Mouse (Mus musculus) ES-Bruce4 (cell line): ENCODE data around the gene A3galt2. TPM values are rescaled to one million over a fixed set of nuclear protein-coding genes. Genes with fewer than 3 reads are reported as not detected.

Experiments used
- H3K27ac ChIP-seq: 2 replicates; pipeline ENCODE4 v1.5.1; 2012; ENCODE audit warnings: low read length, inconsistent platforms; ENCODE audit not compliant: insufficient read depth
- H3K27me3 ChIP-seq: 2 replicates; pipeline ENCODE4 v1.6.1; 2012; ENCODE audit warnings: mild to moderate bottlenecking, low read length, inconsistent platforms; ENCODE audit not compliant: control insufficient read depth, poor library complexity, insufficient read depth, severe bottlenecking
- H3K36me3 ChIP-seq: 2 replicates; pipeline ENCODE4 v1.6.1; 2012; ENCODE audit warnings: inconsistent platforms, mild to moderate bottlenecking, low read length, moderate library complexity; ENCODE audit not compliant: control insufficient read depth, poor library complexity, insufficient read depth, severe bottlenecking
- H3K4me1 ChIP-seq: one replicate; pipeline ENCODE4 v1.8.1; 2011; ENCODE audit warnings: low read length; ENCODE audit not compliant: control insufficient read depth, insufficient read depth
- H3K4me3 ChIP-seq: 2 replicates; pipeline ENCODE4 v1.5.1; 2011; ENCODE audit warnings: low read depth, mild to moderate bottlenecking, low read length
- H3K9ac ChIP-seq: 2 replicates; pipeline ENCODE4 v1.6.1; 2012; ENCODE audit warnings: low read depth, mild to moderate bottlenecking, inconsistent platforms; ENCODE audit not compliant: poor library complexity, severe bottlenecking
- H3K9me3 ChIP-seq: replicated peaks from 2 replicates; pipeline ENCODE4 v1.6.1; 2012; ENCODE audit warnings: mild to moderate bottlenecking, low read length, inconsistent platforms; ENCODE audit not compliant: control insufficient read depth, poor library complexity, insufficient read depth, severe bottlenecking
- CTCF ChIP-seq: IDR thresholded peaks from one replicate; pipeline ENCODE4 v1.8.1; 2011; ENCODE audit warnings: low read depth, low read length
- EP300 ChIP-seq: IDR thresholded peaks from 2 replicates; pipeline ENCODE4 v1.6.1; 2011; ENCODE audit warnings: low read depth, low read length; ENCODE audit not compliant: insufficient read depth
- POLR2A ChIP-seq: IDR thresholded peaks from one replicate; pipeline ENCODE4 v1.8.1; 2011; ENCODE audit warnings: low read length; ENCODE audit not compliant: insufficient read depth
- polyA plus RNA-seq: library from polyadenylated mRNA; stranded (reverse); fragments of >200 nt; gene quantifications from 2 replicates; pipeline ENCODE4 v1.2.4, GENCODE M21; 2011; ENCODE audit warnings: low read depth; ENCODE audit not compliant: missing spikeins, insufficient read depth, insufficient read length

A3galt2 gene
- polyA plus RNA-seq, 1 experiment = not detected

GRCm38 (mm10) chr4:128759214-128759613 is 4.0 kb downstream of the A3galt2 start:
- Histone ChIP-seq H3K9ac (no peak overlapping the region), H3K9me3 (peaks cover 3% of the 10 kb centered on the region; the same call in 1 of the 2 replicates), H3K4me1 (peaks cover 5% of the 10 kb centered on the region), H3K27me3 (no peaks in the 10 kb centered on the region), H3K36me3 (no peaks in the 10 kb centered on the region), H3K4me3 (no peak overlapping the region), H3K27ac (no peak overlapping the region)
- TF ChIP-seq POLR2A = no peak
- no peak for TF ChIP-seq EP300
- no peak for TF ChIP-seq CTCF

GRCm38 (mm10) chr4:128760029-128760428 is 4.9 kb downstream of the A3galt2 start:
- peaks cover 3% of the 10 kb centered on the region for H3K4me1 ChIP-seq
- no peak overlapping the region for H3K9ac ChIP-seq
- no peak overlapping the region for H3K4me3 ChIP-seq
- no peaks in the 10 kb centered on the region for H3K27me3 ChIP-seq
- no peak overlapping the region for H3K27ac ChIP-seq
- TF ChIP-seq POLR2A (no peak), CTCF (no peak), EP300 (no peak)
- H3K9me3 ChIP-seq = peaks cover 3% of the 10 kb centered on the region; the same call in 1 of the 2 replicates
- H3K36me3 ChIP-seq = no peaks in the 10 kb centered on the region

- TF ChIP-seq EP300 = no peak
- TF ChIP-seq CTCF = no peak
- no peak for TF ChIP-seq POLR2A
- Histone ChIP-seq H3K4me1 (no peaks in the 10 kb centered on the region), H3K27ac (no peak overlapping the region), H3K4me3 (peak overlapping the region; percentile 35), H3K27me3 (no peaks in the 10 kb centered on the region), H3K9ac (no peak overlapping the region), H3K9me3 (peaks cover 3% of the 10 kb centered on the region; the same call in 1 of the 2 replicates), H3K36me3 (no peaks in the 10 kb centered on the region)
Observed at GRCm38 (mm10) chr4:128766929-128767328, 11.8 kb downstream of the A3galt2 start.

- Histone ChIP-seq H3K4me1 (no peaks in the 10 kb centered on the region), H3K27ac (no peak overlapping the region), H3K27me3 (no peaks in the 10 kb centered on the region), H3K4me3 (no peak overlapping the region), H3K36me3 (no peaks in the 10 kb centered on the region), H3K9ac (no peak overlapping the region), H3K9me3 (peaks cover 3% of the 10 kb centered on the region; the same call in 1 of the 2 replicates)
- TF ChIP-seq EP300 (no peak), CTCF (no peak), POLR2A (no peak)
Observed at GRCm38 (mm10) chr4:128768120-128768519, 13.0 kb downstream of the A3galt2 start.

- no peaks in the 10 kb centered on the region for H3K36me3 ChIP-seq
- TF ChIP-seq CTCF (no peak), EP300 (no peak), POLR2A (no peak)
- no peak overlapping the region for H3K4me3 ChIP-seq
- no peaks in the 10 kb centered on the region for H3K27me3 ChIP-seq
- no peak overlapping the region for H3K27ac ChIP-seq
- no peaks in the 10 kb centered on the region for H3K9me3 ChIP-seq
- no peak overlapping the region for H3K9ac ChIP-seq
- no peaks in the 10 kb centered on the region for H3K4me1 ChIP-seq
Observed at GRCm38 (mm10) chr4:128769569-128770355, 14.6 kb downstream of the A3galt2 start.

GRCm38 (mm10) chr4:128770698-128771097 is 15.5 kb downstream of the A3galt2 start:
- Histone ChIP-seq H3K36me3 (no peaks in the 10 kb centered on the region), H3K27me3 (no peaks in the 10 kb centered on the region), H3K27ac (no peak overlapping the region), H3K4me3 (no peak overlapping the region), H3K4me1 (no peaks in the 10 kb centered on the region), H3K9me3 (no peaks in the 10 kb centered on the region), H3K9ac (no peak overlapping the region)
- no peak for TF ChIP-seq POLR2A
- no peak for TF ChIP-seq EP300
- no peak for TF ChIP-seq CTCF
